Mouse (Mus musculus): ENCODE measurements around the gene Dph1. TPM values are rescaled to one million over a fixed set of nuclear protein-coding genes. Genes with fewer than 3 reads are reported as not detected.
A peak's percentile ranks its signal among the peaks of the same experiment; 100 is the strongest.

Gene Dph1
- total and polyA plus RNA-seq, 2 experiments = 11.3 to 53.5 TPM

DNA sequence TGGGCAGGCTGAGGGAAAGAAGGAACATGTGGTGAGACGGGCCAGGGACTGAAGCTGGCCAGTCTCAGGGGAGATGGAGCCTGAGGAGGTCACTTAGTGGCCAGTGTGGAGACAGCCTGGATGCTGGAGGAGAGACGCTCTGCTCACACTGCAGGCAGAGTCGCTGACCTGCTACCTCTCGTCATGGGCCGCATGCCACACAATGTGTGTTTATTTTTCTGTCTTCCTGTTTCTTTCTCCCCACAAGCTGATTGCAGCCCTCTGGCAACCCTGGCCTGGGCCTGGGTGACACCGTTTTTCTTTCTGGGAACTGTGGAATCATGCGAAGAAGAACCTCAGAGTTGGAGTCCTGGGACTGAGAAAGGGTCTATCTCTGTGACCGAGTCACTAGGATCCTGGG is 10.7 kb upstream of the Dph1 start:
- TF ChIP-seq POLR2A (IDR thresholded peaks at IDR 0.05; ENCODE audit: extremely low read depth, insufficient read depth, low read length) = no peak
- no peak for TF ChIP-seq CTCF (IDR thresholded peaks at IDR 0.05; ENCODE audit: low read depth, low read length)
- H3K27me3 ChIP-seq (ENCODE audit: control insufficient read depth, insufficient read depth, low read length) = no peaks in the 10 kb centered on the region
- H3K27ac ChIP-seq (replicated peaks; ENCODE audit: insufficient read depth, low read depth, low read length) = peak overlapping the region; percentile 7; the same call in 1 of the 2 replicates
- peaks cover 30% of the 10 kb centered on the region for H3K79me2 ChIP-seq (ENCODE audit: control insufficient read depth, insufficient read depth, low read length)
- H3K4me1 ChIP-seq (ENCODE audit: control insufficient read depth, insufficient read depth, low read length) = peaks cover 25% of the 10 kb centered on the region
- DNase-seq (ENCODE audit: extremely low read depth, low read depth, low spot score) = peak; percentile 73
- H3K9ac ChIP-seq (ENCODE audit: low read depth, low read length) = no peak overlapping the region
- no peak overlapping the region for H3K4me3 ChIP-seq (ENCODE audit: insufficient read depth, low read depth, low read length)
- 24% methylated on average over 8 of the region's 8 CpGs for WGBS
- no peaks in the 10 kb centered on the region for H3K36me3 ChIP-seq (ENCODE audit: control insufficient read depth, insufficient read depth, low read length)

DNA sequence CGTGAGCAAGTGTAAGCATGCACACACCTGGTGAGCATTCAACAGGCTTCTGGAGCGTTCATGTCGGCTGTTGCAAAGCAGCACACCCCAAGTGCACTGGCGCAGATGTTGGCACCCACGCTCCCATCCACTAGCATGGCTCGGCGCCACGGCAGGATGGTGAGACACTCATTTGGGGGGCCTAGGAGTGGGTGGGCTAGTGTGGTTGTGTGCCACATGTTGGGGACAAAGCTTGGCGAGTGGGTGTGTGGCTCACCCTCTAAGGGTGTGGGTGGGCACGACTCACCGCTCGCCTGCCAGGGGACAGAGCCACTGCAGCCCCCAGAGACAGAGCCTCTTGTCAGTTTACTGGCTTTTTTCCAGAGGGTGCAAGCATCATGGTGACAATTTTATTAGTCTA is 9.9 kb upstream of the Dph1 start:
- no peaks in the 10 kb centered on the region for H3K27me3 ChIP-seq (ENCODE audit: control insufficient read depth, insufficient read depth, low read length)
- H3K36me3 ChIP-seq (ENCODE audit: control insufficient read depth, insufficient read depth, low read length) = no peaks in the 10 kb centered on the region
- no peak overlapping the region for H3K27ac ChIP-seq (replicated peaks; ENCODE audit: insufficient read depth, low read depth, low read length)
- TF ChIP-seq CTCF (IDR thresholded peaks at IDR 0.05; ENCODE audit: low read depth, low read length) = no peak
- TF ChIP-seq POLR2A (IDR thresholded peaks at IDR 0.05; ENCODE audit: extremely low read depth, insufficient read depth, low read length) = no peak
- H3K4me1 ChIP-seq (ENCODE audit: control insufficient read depth, insufficient read depth, low read length) = peaks cover 25% of the 10 kb centered on the region
- peaks cover 27% of the 10 kb centered on the region for H3K79me2 ChIP-seq (ENCODE audit: control insufficient read depth, insufficient read depth, low read length)
- H3K4me3 ChIP-seq (ENCODE audit: insufficient read depth, low read depth, low read length) = no peak overlapping the region
- 95% methylated on average over 12 of the region's 12 CpGs for WGBS
- DNase-seq (ENCODE audit: extremely low read depth, low read depth, low spot score) = no peak
- no peak overlapping the region for H3K9ac ChIP-seq (ENCODE audit: low read depth, low read length)

DNA sequence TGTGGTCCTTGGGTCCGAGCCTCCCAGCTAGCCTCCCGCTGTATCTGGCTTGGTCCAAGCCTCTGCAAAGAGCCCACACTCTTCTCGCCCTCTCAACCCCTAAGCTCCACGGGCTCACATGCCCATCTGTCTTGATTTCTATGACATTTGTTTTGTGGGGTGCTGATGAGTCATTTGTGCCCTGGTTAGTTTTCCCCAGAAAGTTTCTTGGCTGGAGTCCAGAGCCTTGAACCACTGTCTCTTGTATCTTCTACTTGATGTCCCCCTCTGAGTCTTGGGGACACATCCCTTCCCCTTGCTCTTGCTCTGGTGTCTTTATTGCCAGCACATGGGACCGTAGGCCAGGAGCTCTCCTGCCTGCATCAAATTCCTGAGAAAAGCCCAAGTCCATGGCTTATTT is 8.9 kb upstream of the Dph1 start:
- no peak for TF ChIP-seq CTCF (IDR thresholded peaks at IDR 0.05; ENCODE audit: low read depth, low read length)
- TF ChIP-seq POLR2A (IDR thresholded peaks at IDR 0.05; ENCODE audit: extremely low read depth, insufficient read depth, low read length) = no peak
- Histone ChIP-seq H3K4me3 (ENCODE audit: insufficient read depth, low read depth, low read length) (no peak overlapping the region), H3K27ac (replicated peaks; ENCODE audit: insufficient read depth, low read depth, low read length) (no peak overlapping the region), H3K4me1 (ENCODE audit: control insufficient read depth, insufficient read depth, low read length) (peaks cover 25% of the 10 kb centered on the region), H3K79me2 (ENCODE audit: control insufficient read depth, insufficient read depth, low read length) (peaks cover 29% of the 10 kb centered on the region; the same call in 1 of the 2 replicates), H3K27me3 (ENCODE audit: control insufficient read depth, insufficient read depth, low read length) (no peaks in the 10 kb centered on the region), H3K36me3 (ENCODE audit: control insufficient read depth, insufficient read depth, low read length) (no peaks in the 10 kb centered on the region), H3K9ac (ENCODE audit: low read depth, low read length) (no peak overlapping the region)
- 84% methylated on average over 5 of the region's 5 CpGs for WGBS
- no peak for DNase-seq (ENCODE audit: extremely low read depth, low read depth, low spot score)

DNA sequence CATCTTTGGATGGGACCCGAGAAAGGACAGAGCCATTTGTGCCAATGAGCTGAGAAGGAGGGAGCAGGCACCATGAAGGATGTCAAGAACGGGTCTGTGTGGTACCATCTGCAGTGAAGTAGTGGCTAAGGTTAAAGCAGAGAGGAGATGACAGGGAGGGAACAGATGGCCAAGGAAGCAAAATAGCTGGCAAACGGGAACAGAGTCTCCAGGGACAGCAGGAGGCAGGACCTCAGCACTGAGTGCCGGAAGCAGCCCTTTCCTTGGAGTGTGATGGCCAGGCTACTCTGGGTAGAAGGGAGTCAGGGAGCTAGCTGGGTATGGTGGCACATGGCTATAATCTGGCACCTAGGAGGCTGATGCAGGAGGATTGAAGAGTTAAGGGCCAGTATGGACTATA is 7.8 kb upstream of the Dph1 start:
- DNase-seq (ENCODE audit: extremely low read depth, low read depth, low spot score) = no peak
- 88% methylated on average over 4 of the region's 4 CpGs for WGBS
- peaks cover 29% of the 10 kb centered on the region; the same call in 1 of the 2 replicates for H3K79me2 ChIP-seq (ENCODE audit: control insufficient read depth, insufficient read depth, low read length)
- no peaks in the 10 kb centered on the region for H3K27me3 ChIP-seq (ENCODE audit: control insufficient read depth, insufficient read depth, low read length)
- H3K4me1 ChIP-seq (ENCODE audit: control insufficient read depth, insufficient read depth, low read length) = peaks cover 17% of the 10 kb centered on the region
- no peak for TF ChIP-seq POLR2A (IDR thresholded peaks at IDR 0.05; ENCODE audit: extremely low read depth, insufficient read depth, low read length)
- no peak for TF ChIP-seq CTCF (IDR thresholded peaks at IDR 0.05; ENCODE audit: low read depth, low read length)
- no peak overlapping the region for H3K9ac ChIP-seq (ENCODE audit: low read depth, low read length)
- no peak overlapping the region for H3K27ac ChIP-seq (replicated peaks; ENCODE audit: insufficient read depth, low read depth, low read length)
- no peaks in the 10 kb centered on the region for H3K36me3 ChIP-seq (ENCODE audit: control insufficient read depth, insufficient read depth, low read length)
- H3K4me3 ChIP-seq (ENCODE audit: insufficient read depth, low read depth, low read length) = no peak overlapping the region

DNA sequence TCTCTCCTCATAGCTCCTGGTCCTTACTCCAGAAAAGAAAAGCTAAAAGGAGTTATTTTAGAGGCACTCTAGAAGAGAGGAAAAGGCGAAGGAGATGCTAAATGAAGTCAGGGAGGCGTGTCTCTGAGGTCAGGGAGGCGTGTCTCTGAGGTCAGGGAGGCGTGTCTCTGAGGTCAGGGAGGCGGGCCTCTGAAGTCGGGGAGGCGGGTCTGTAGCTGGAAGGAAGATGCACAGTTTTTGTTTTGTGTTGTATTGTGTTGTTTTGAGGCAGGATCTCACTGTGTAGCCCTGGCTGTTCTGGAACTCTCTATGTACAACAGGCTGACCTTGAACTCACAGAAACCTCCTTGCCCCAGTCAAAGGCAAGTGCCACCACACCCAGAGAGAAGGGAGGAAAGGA is 6.9 kb upstream of the Dph1 start:
- TF ChIP-seq POLR2A (IDR thresholded peaks at IDR 0.05; ENCODE audit: extremely low read depth, insufficient read depth, low read length) (no peak), CTCF (IDR thresholded peaks at IDR 0.05; ENCODE audit: low read depth, low read length) (no peak)
- no peaks in the 10 kb centered on the region for H3K27me3 ChIP-seq (ENCODE audit: control insufficient read depth, insufficient read depth, low read length)
- H3K27ac ChIP-seq (replicated peaks; ENCODE audit: insufficient read depth, low read depth, low read length) = no peak overlapping the region
- no peaks in the 10 kb centered on the region for H3K36me3 ChIP-seq (ENCODE audit: control insufficient read depth, insufficient read depth, low read length)
- H3K79me2 ChIP-seq (ENCODE audit: control insufficient read depth, insufficient read depth, low read length) = peaks cover 27% of the 10 kb centered on the region; the same call in 1 of the 2 replicates
- peaks cover 12% of the 10 kb centered on the region for H3K4me1 ChIP-seq (ENCODE audit: control insufficient read depth, insufficient read depth, low read length)
- no peak overlapping the region for H3K4me3 ChIP-seq (ENCODE audit: insufficient read depth, low read depth, low read length)
- DNase-seq (ENCODE audit: extremely low read depth, low read depth, low spot score) = no peak
- H3K9ac ChIP-seq (ENCODE audit: low read depth, low read length) = no peak overlapping the region
- WGBS = 55% methylated on average over 7 of the region's 7 CpGs

DNA sequence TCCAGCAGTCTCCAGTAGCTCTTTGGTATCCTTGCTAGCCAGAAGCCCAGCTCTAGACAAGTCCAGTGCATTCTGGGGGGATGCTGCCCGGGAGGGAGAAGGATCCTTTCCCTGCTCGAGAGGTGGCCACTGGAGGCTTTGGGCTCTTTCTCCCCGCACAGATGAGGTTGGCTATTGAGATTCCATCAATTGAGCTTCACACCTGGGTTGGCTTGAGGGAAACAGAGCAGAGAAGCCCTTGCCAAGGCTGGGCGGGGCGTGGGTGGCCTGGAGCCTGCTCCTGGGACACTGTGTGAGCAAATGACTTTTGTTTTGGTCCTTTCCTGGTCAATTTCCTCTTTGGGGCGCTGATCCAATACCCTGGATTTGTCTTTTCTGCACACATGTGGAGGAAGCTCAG is 5.1 kb upstream of the Dph1 start:
- Histone ChIP-seq H3K79me2 (ENCODE audit: control insufficient read depth, insufficient read depth, low read length) (peaks cover 21% of the 10 kb centered on the region; the same call in 1 of the 2 replicates), H3K4me3 (ENCODE audit: insufficient read depth, low read depth, low read length) (no peak overlapping the region), H3K4me1 (ENCODE audit: control insufficient read depth, insufficient read depth, low read length) (0 out of 2 replicates have a peak, but pooled peaks cover 3% of the 10 kb centered on the region), H3K9ac (ENCODE audit: low read depth, low read length) (no peak overlapping the region), H3K36me3 (ENCODE audit: control insufficient read depth, insufficient read depth, low read length) (no peaks in the 10 kb centered on the region), H3K27me3 (ENCODE audit: control insufficient read depth, insufficient read depth, low read length) (no peaks in the 10 kb centered on the region), H3K27ac (replicated peaks; ENCODE audit: insufficient read depth, low read depth, low read length) (no peak overlapping the region)
- TF ChIP-seq CTCF (IDR thresholded peaks at IDR 0.05; ENCODE audit: low read depth, low read length) = no peak
- TF ChIP-seq POLR2A (IDR thresholded peaks at IDR 0.05; ENCODE audit: extremely low read depth, insufficient read depth, low read length) = no peak
- no peak for DNase-seq (ENCODE audit: extremely low read depth, low read depth, low spot score)
- 77% methylated on average over 6 of the region's 6 CpGs for WGBS

Data from liver, adult 2 months (tissue).